Mouse (Mus musculus) ES-Bruce4 (cell line): Measurements from ENCODE around the gene Slc10a6.

Experiments
- CTCF ChIP-seq: IDR thresholded peaks from one replicate; pipeline ENCODE4 v1.8.1; 2011; ENCODE audit warnings: low read depth, low read length
- EP300 ChIP-seq: IDR thresholded peaks from 2 replicates; pipeline ENCODE4 v1.6.1; 2011; ENCODE audit warnings: low read depth, low read length; ENCODE audit not compliant: insufficient read depth
- POLR2A ChIP-seq: IDR thresholded peaks from one replicate; pipeline ENCODE4 v1.8.1; 2011; ENCODE audit warnings: low read length; ENCODE audit not compliant: insufficient read depth

DNA sequence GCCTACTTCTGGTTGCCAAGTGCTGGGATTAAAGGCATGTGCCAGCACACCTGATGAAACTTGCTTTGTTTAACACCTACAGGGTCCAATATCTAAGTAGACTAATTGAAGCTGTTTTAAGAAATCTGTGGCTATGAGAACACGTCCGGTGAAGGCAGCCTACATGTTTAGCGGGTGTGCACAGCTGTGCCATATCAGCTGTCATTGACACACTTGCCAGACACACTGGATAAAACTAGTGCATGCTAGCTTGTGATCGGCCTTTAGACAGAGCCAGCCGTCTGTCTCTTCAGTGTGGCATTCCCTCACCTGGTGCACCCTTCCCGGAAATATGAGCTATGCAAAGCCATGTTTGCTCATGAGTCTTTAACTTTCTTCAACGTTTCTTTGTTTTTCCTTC lies 37.4 kb downstream of the Slc10a6 start:
- no peak for TF ChIP-seq POLR2A
- no peak for TF ChIP-seq CTCF
- no peak for TF ChIP-seq EP300
